Mouse (Mus musculus): ENCODE data around the gene Socs1. TPM values are rescaled to one million over a fixed set of nuclear protein-coding genes. Genes with fewer than 3 reads are reported as not detected.

Gene Socs1
- polyA plus RNA-seq, 1 experiment from 2014 or later = 4.8 TPM

- H3K36me3 ChIP-seq (ENCODE audit: control insufficient read depth, insufficient read depth, low read length) = no peaks in the 10 kb centered on the region
- ATAC-seq (replicated peaks; ENCODE audit: insufficient number of reproducible peaks, low FRiP score, low TSS enrichment) = peak; percentile 0; the same call in 1 of the 2 replicates
- peak overlapping the region; percentile 92 for H3K4me2 ChIP-seq
- 3% methylated on average over 81 of the region's 81 CpGs for WGBS (ENCODE audit: insufficient replicate concordance)
- H3K27me3 ChIP-seq (ENCODE audit: control insufficient read depth, insufficient read depth, low read length) = no peaks in the 10 kb centered on the region; the same call in 1 of the 2 replicates
- H3K4me1 ChIP-seq (ENCODE audit: control insufficient read depth, insufficient read depth, low read length) = peaks cover 48% of the 10 kb centered on the region
- H3K9me3 ChIP-seq (replicated peaks; ENCODE audit: control insufficient read depth, low read length) = no peaks in the 10 kb centered on the region
- H3K9ac ChIP-seq (ENCODE audit: low read depth, low read length) = peak overlapping the region; percentile 84
- peak overlapping the region; percentile 74 for H3K4me3 ChIP-seq (ENCODE audit: low read depth, low read length)
- H3K27ac ChIP-seq (ENCODE audit: low read depth, low read length) = peak overlapping the region; percentile 96
Measured at GRCm38 (mm10) chr16:10783883-10784792, 1.2 kb downstream of the Socs1 start.

- Histone ChIP-seq H3K4me2 (peak overlapping the region; percentile 92), H3K27me3 (ENCODE audit: control insufficient read depth, insufficient read depth, low read length) (no peaks in the 10 kb centered on the region; the same call in 1 of the 2 replicates), H3K9ac (ENCODE audit: low read depth, low read length) (no peak overlapping the region; the same call in 1 of the 2 replicates), H3K4me3 (ENCODE audit: low read depth, low read length) (peak overlapping the region; percentile 74), H3K27ac (ENCODE audit: low read depth, low read length) (no peak overlapping the region), H3K36me3 (ENCODE audit: control insufficient read depth, insufficient read depth, low read length) (no peaks in the 10 kb centered on the region), H3K4me1 (ENCODE audit: control insufficient read depth, insufficient read depth, low read length) (peaks cover 48% of the 10 kb centered on the region), H3K9me3 (replicated peaks; ENCODE audit: control insufficient read depth, low read length) (no peaks in the 10 kb centered on the region)
- 62% methylated on average over 8 of the region's 8 CpGs for WGBS (ENCODE audit: insufficient replicate concordance)
- no peak for ATAC-seq (replicated peaks; ENCODE audit: insufficient number of reproducible peaks, low FRiP score, low TSS enrichment)
Measured at GRCm38 (mm10) chr16:10783451-10783850, 1.9 kb downstream of the Socs1 start.

GRCm38 (mm10) chr16:10783152-10783434 lies 2.2 kb downstream of the Socs1 start:
- Histone ChIP-seq H3K9ac (ENCODE audit: low read depth, low read length) (peak overlapping the region; percentile 43), H3K36me3 (ENCODE audit: control insufficient read depth, insufficient read depth, low read length) (no peaks in the 10 kb centered on the region), H3K9me3 (replicated peaks; ENCODE audit: control insufficient read depth, low read length) (no peaks in the 10 kb centered on the region), H3K27me3 (ENCODE audit: control insufficient read depth, insufficient read depth, low read length) (no peaks in the 10 kb centered on the region; the same call in 1 of the 2 replicates), H3K4me2 (peak overlapping the region; percentile 92), H3K27ac (ENCODE audit: low read depth, low read length) (peak overlapping the region; percentile 73; the same call in 1 of the 2 replicates), H3K4me3 (ENCODE audit: low read depth, low read length) (0 out of 2 replicates have a peak overlapping the region, but pooled peaks have one; percentile 74), H3K4me1 (ENCODE audit: control insufficient read depth, insufficient read depth, low read length) (peaks cover 48% of the 10 kb centered on the region)
- 30% methylated on average over 1 of the region's 1 CpGs for WGBS (ENCODE audit: insufficient replicate concordance)
- ATAC-seq (replicated peaks; ENCODE audit: insufficient number of reproducible peaks, low FRiP score, low TSS enrichment) = no peak

- H3K27me3 ChIP-seq (ENCODE audit: control insufficient read depth, insufficient read depth, low read length) = no peaks in the 10 kb centered on the region; the same call in 1 of the 2 replicates
- peaks cover 50% of the 10 kb centered on the region for H3K4me1 ChIP-seq (ENCODE audit: control insufficient read depth, insufficient read depth, low read length)
- H3K4me3 ChIP-seq (ENCODE audit: low read depth, low read length) = no peak overlapping the region
- 44% methylated on average over 6 of the region's 6 CpGs for WGBS (ENCODE audit: insufficient replicate concordance)
- peak overlapping the region; percentile 43 for H3K9ac ChIP-seq (ENCODE audit: low read depth, low read length)
- no peaks in the 10 kb centered on the region for H3K9me3 ChIP-seq (replicated peaks; ENCODE audit: control insufficient read depth, low read length)
- no peak for ATAC-seq (replicated peaks; ENCODE audit: insufficient number of reproducible peaks, low FRiP score, low TSS enrichment)
- peak overlapping the region; percentile 92 for H3K4me2 ChIP-seq
- no peaks in the 10 kb centered on the region for H3K36me3 ChIP-seq (ENCODE audit: control insufficient read depth, insufficient read depth, low read length)
- H3K27ac ChIP-seq (ENCODE audit: low read depth, low read length) = peak overlapping the region; percentile 73
Measured at GRCm38 (mm10) chr16:10782377-10783151, 2.8 kb downstream of the Socs1 start.

GRCm38 (mm10) chr16:10781862-10782371 lies 3.4 kb downstream of the Socs1 start:
- Histone ChIP-seq H3K9ac (ENCODE audit: low read depth, low read length) (peak overlapping the region; percentile 30), H3K27ac (ENCODE audit: low read depth, low read length) (peak overlapping the region; percentile 73), H3K4me2 (peak overlapping the region; percentile 92), H3K4me3 (ENCODE audit: low read depth, low read length) (no peak overlapping the region), H3K27me3 (ENCODE audit: control insufficient read depth, insufficient read depth, low read length) (no peaks in the 10 kb centered on the region; the same call in 1 of the 2 replicates), H3K9me3 (replicated peaks; ENCODE audit: control insufficient read depth, low read length) (no peaks in the 10 kb centered on the region), H3K36me3 (ENCODE audit: control insufficient read depth, insufficient read depth, low read length) (no peaks in the 10 kb centered on the region), H3K4me1 (ENCODE audit: control insufficient read depth, insufficient read depth, low read length) (peaks cover 50% of the 10 kb centered on the region)
- ATAC-seq (replicated peaks; ENCODE audit: insufficient number of reproducible peaks, low FRiP score, low TSS enrichment) = no peak
- WGBS (ENCODE audit: insufficient replicate concordance) = 24% methylated on average over 9 of the region's 9 CpGs

GRCm38 (mm10) chr16:10780631-10781120 lies 4.7 kb downstream of the Socs1 start:
- WGBS (ENCODE audit: insufficient replicate concordance) = 71% methylated on average over 5 of the region's 5 CpGs
- Histone ChIP-seq H3K36me3 (ENCODE audit: control insufficient read depth, insufficient read depth, low read length) (no peaks in the 10 kb centered on the region), H3K9ac (ENCODE audit: low read depth, low read length) (0 out of 2 replicates have a peak overlapping the region, but pooled peaks have one; percentile 16), H3K4me2 (no peak overlapping the region), H3K9me3 (replicated peaks; ENCODE audit: control insufficient read depth, low read length) (no peaks in the 10 kb centered on the region), H3K27me3 (ENCODE audit: control insufficient read depth, insufficient read depth, low read length) (no peaks in the 10 kb centered on the region; the same call in 1 of the 2 replicates), H3K27ac (ENCODE audit: low read depth, low read length) (0 out of 2 replicates have a peak overlapping the region, but pooled peaks have one; percentile 15), H3K4me1 (ENCODE audit: control insufficient read depth, insufficient read depth, low read length) (peaks cover 44% of the 10 kb centered on the region), H3K4me3 (ENCODE audit: low read depth, low read length) (no peak overlapping the region)
- ATAC-seq (replicated peaks; ENCODE audit: insufficient number of reproducible peaks, low FRiP score, low TSS enrichment) = no peak

GRCm38 (mm10) chr16:10777579-10778160 lies 7.7 kb downstream of the Socs1 start:
- H3K4me1 ChIP-seq (ENCODE audit: control insufficient read depth, insufficient read depth, low read length) = peaks cover 31% of the 10 kb centered on the region
- 50% methylated on average over 5 of the region's 5 CpGs for WGBS (ENCODE audit: insufficient replicate concordance)
- H3K36me3 ChIP-seq (ENCODE audit: control insufficient read depth, insufficient read depth, low read length) = no peaks in the 10 kb centered on the region
- H3K4me3 ChIP-seq (ENCODE audit: low read depth, low read length) = no peak overlapping the region
- no peak for ATAC-seq (replicated peaks; ENCODE audit: insufficient number of reproducible peaks, low FRiP score, low TSS enrichment)
- no peak overlapping the region for H3K4me2 ChIP-seq
- H3K27ac ChIP-seq (ENCODE audit: low read depth, low read length) = no peak overlapping the region
- H3K9me3 ChIP-seq (replicated peaks; ENCODE audit: control insufficient read depth, low read length) = no peaks in the 10 kb centered on the region
- H3K27me3 ChIP-seq (ENCODE audit: control insufficient read depth, insufficient read depth, low read length) = no peaks in the 10 kb centered on the region
- H3K9ac ChIP-seq (ENCODE audit: low read depth, low read length) = no peak overlapping the region

- Histone ChIP-seq H3K4me3 (ENCODE audit: low read depth, low read length) (no peak overlapping the region), H3K36me3 (ENCODE audit: control insufficient read depth, insufficient read depth, low read length) (no peaks in the 10 kb centered on the region), H3K9ac (ENCODE audit: low read depth, low read length) (no peak overlapping the region), H3K27ac (ENCODE audit: low read depth, low read length) (no peak overlapping the region), H3K4me1 (ENCODE audit: control insufficient read depth, insufficient read depth, low read length) (peaks cover 17% of the 10 kb centered on the region), H3K9me3 (replicated peaks; ENCODE audit: control insufficient read depth, low read length) (no peaks in the 10 kb centered on the region), H3K4me2 (no peak overlapping the region), H3K27me3 (ENCODE audit: control insufficient read depth, insufficient read depth, low read length) (no peaks in the 10 kb centered on the region)
- no peak for ATAC-seq (replicated peaks; ENCODE audit: insufficient number of reproducible peaks, low FRiP score, low TSS enrichment)
- WGBS (ENCODE audit: insufficient replicate concordance) = 40% methylated on average over 7 of the region's 7 CpGs
Measured at GRCm38 (mm10) chr16:10776322-10776721, 9.0 kb downstream of the Socs1 start.
